Mouse (Mus musculus) ovary, postnatal 36 days (tissue): ENCODE results near the gene Gar1.

Experiments
- DNase-seq: peaks from one replicate; pipeline ENCODE4 v3.0.0; 2022; ENCODE audit warnings: low spot score, mixed read lengths

Gene Gar1

GRCm38 (mm10) chr3:129831035-129831568 lies at the start of gene Gar1:
Gar1 (minus strand) TSS chr3:129831396.
- peak; percentile 92 for DNase-seq

- no peak for DNase-seq
Measured at GRCm38 (mm10) chr3:129879913-129880312, 48.7 kb upstream of the Gar1 start.

GRCm38 (mm10) chr3:129879131-129879757 lies 48.0 kb upstream of the Gar1 start:
- peak; percentile 37 for DNase-seq

GRCm38 (mm10) chr3:129878405-129879021 lies 47.3 kb upstream of the Gar1 start, which contains the start of gene Pla2g12a:
Pla2g12a (plus strand) TSS chr3:129878606.
- DNase-seq, result peak; percentile 93

- DNase-seq, result no peak
Measured at GRCm38 (mm10) chr3:129877327-129877726, 46.1 kb upstream of the Gar1 start.

- DNase-seq, result peak; percentile 68
Measured at GRCm38 (mm10) chr3:129863698-129864097, 32.5 kb upstream of the Gar1 start.

GRCm38 (mm10) chr3:129862592-129862991 lies 31.4 kb upstream of the Gar1 start:
- DNase-seq, result no peak

- no peak for DNase-seq
Measured at GRCm38 (mm10) chr3:129846846-129847245, 15.7 kb upstream of the Gar1 start.

GRCm38 (mm10) chr3:129845868-129846267 lies 14.7 kb upstream of the Gar1 start:
- no peak for DNase-seq

- DNase-seq, result no peak
Measured at GRCm38 (mm10) chr3:129838017-129838416, 6.8 kb upstream of the Gar1 start.

GRCm38 (mm10) chr3:129836965-129837364 lies 5.8 kb upstream of the Gar1 start:
- no peak for DNase-seq

- peak; percentile 14 for DNase-seq
Measured at GRCm38 (mm10) chr3:129836051-129836697, 5.0 kb upstream of the Gar1 start.

GRCm38 (mm10) chr3:129835388-129835934 lies 4.3 kb upstream of the Gar1 start, which contains the start of gene Cfi:
Cfi (plus strand) TSS chr3:129835884.
- DNase-seq, result no peak

GRCm38 (mm10) chr3:129830626-129831025 lies 570 bp downstream of the Gar1 start:
- DNase-seq, result no peak

GRCm38 (mm10) chr3:129827691-129828090 lies 3.5 kb downstream of the Gar1 start:
- DNase-seq, result no peak

GRCm38 (mm10) chr3:129826691-129827090 lies 4.5 kb downstream of the Gar1 start:
- no peak for DNase-seq

- DNase-seq, result no peak
Measured at GRCm38 (mm10) chr3:129824891-129825290, 6.3 kb downstream of the Gar1 start.

GRCm38 (mm10) chr3:129824146-129824545 lies 7.0 kb downstream of the Gar1 start:
- no peak for DNase-seq

GRCm38 (mm10) chr3:129823293-129823692 lies 7.9 kb downstream of the Gar1 start:
- DNase-seq, result no peak

GRCm38 (mm10) chr3:129822206-129822775 lies 8.9 kb downstream of the Gar1 start, which contains the start of gene Rrh:
Rrh (minus strand) TSS chr3:129822587.
- DNase-seq, result no peak

- no peak for DNase-seq
Measured at GRCm38 (mm10) chr3:129821736-129822135, 9.5 kb downstream of the Gar1 start.

- DNase-seq, result no peak
Measured at GRCm38 (mm10) chr3:129820847-129821246, 10.3 kb downstream of the Gar1 start.
